Mouse (Mus musculus) limb, embryonic 15.5 days (tissue): Measurements from ENCODE around the gene Cux1. TPM values are rescaled to one million over a fixed set of nuclear protein-coding genes. Genes with fewer than 3 reads are reported as not detected.

ENCODE experiments used
- ATAC-seq: fragments of 200-750 bp; cut with Nextera tagmentation; 2 replicates; pipeline ENCODE4 v1.8.0; 2017; ENCODE audit warnings: low read depth, moderate TSS enrichment; ENCODE audit not compliant: insufficient number of reproducible peaks, low FRiP score, low TSS enrichment
- H3K27ac ChIP-seq: fragments of 300-500 bp; sonication (generic); 2 replicates; pipeline ENCODE4 v1.5.1; 2015; ENCODE audit warnings: moderate library complexity, mild to moderate bottlenecking, inconsistent platforms
- H3K27me3 ChIP-seq: fragments of 300-500 bp; sonication (generic); 2 replicates; pipeline ENCODE4 v1.6.1; 2015; ENCODE audit warnings: inconsistent platforms
- H3K36me3 ChIP-seq: fragments of 300-500 bp; sonication (generic); 2 replicates; pipeline ENCODE4 v1.6.1; 2015; ENCODE audit warnings: inconsistent platforms
- H3K4me1 ChIP-seq: fragments of 300-500 bp; sonication (generic); 2 replicates; pipeline ENCODE4 v1.6.1; 2015; ENCODE audit warnings: inconsistent platforms
- H3K4me2 ChIP-seq: fragments of 300-500 bp; sonication (generic); 2 replicates; pipeline ENCODE4 v1.6.1; 2015; ENCODE audit warnings: mild to moderate bottlenecking, inconsistent platforms
- H3K4me3 ChIP-seq: fragments of 300-500 bp; sonication (generic); 2 replicates; pipeline ENCODE4 v1.5.1; 2015; ENCODE audit warnings: mild to moderate bottlenecking, inconsistent platforms
- H3K9ac ChIP-seq: fragments of 300-500 bp; sonication (generic); 2 replicates; pipeline ENCODE4 v1.6.1; 2015; ENCODE audit warnings: inconsistent platforms
- H3K9me3 ChIP-seq: fragments of 300-500 bp; sonication (generic); 2 replicates; pipeline ENCODE4 v1.6.1; 2016; ENCODE audit warnings: inconsistent platforms
- WGBS: fragments of 180-500 bp; shearing (Covaris S2); methylation state at CpG from one replicate; pipeline ENCODE4 v1.1.7; 2015; 5-methylcytosine and 5-hydroxymethylcytosine counted together
- polyA plus RNA-seq: library from polyadenylated mRNA; unstranded; fragments of >200 nt; fragmentation: Nextera tagmentation; extraction: Ambion mirVana; gene quantifications from 2 replicates; pipeline ENCODE4 v1.2.1, GENCODE M21; 2015

Cux1 gene
- polyA plus RNA-seq, 1 experiment from 2014 or later, result 80.1 TPM

- no peak overlapping the region for H3K9ac ChIP-seq
- no peak overlapping the region for H3K4me3 ChIP-seq
- ATAC-seq, result no peak
- H3K27me3 ChIP-seq, result peaks cover 31% of the 10 kb centered on the region
- no peak overlapping the region for H3K4me2 ChIP-seq
- no peaks in the 10 kb centered on the region for H3K36me3 ChIP-seq
- H3K27ac ChIP-seq, result no peak overlapping the region
- H3K4me1 ChIP-seq, result peaks cover 17% of the 10 kb centered on the region
- H3K9me3 ChIP-seq, result no peaks in the 10 kb centered on the region
- 96% methylated on average over 3 of the region's 3 CpGs for WGBS
These were observed 71.7 kb downstream of the Cux1 start for GRCm38 (mm10) chr5:136495581-136495980.

- Histone ChIP-seq H3K9me3 (no peaks in the 10 kb centered on the region), H3K27ac (no peak overlapping the region), H3K4me1 (peaks cover 14% of the 10 kb centered on the region), H3K9ac (no peak overlapping the region), H3K36me3 (no peaks in the 10 kb centered on the region), H3K4me3 (no peak overlapping the region), H3K27me3 (peaks cover 24% of the 10 kb centered on the region; the same call in 1 of the 2 replicates), H3K4me2 (no peak overlapping the region)
- no peak for ATAC-seq
- WGBS, result 75% methylated on average over 7 of the region's 7 CpGs
These were observed 72.4 kb downstream of the Cux1 start for GRCm38 (mm10) chr5:136494927-136495326.

- no peak for ATAC-seq
- Histone ChIP-seq H3K36me3 (no peaks in the 10 kb centered on the region), H3K9me3 (no peaks in the 10 kb centered on the region), H3K4me1 (peaks cover 15% of the 10 kb centered on the region), H3K27ac (no peak overlapping the region), H3K9ac (no peak overlapping the region), H3K4me2 (no peak overlapping the region), H3K27me3 (peaks cover 18% of the 10 kb centered on the region; the same call in 1 of the 2 replicates), H3K4me3 (no peak overlapping the region)
- 89% methylated on average over 2 of the region's 2 CpGs for WGBS
These were observed 73.0 kb downstream of the Cux1 start for GRCm38 (mm10) chr5:136494288-136494687.

GRCm38 (mm10) chr5:136489450-136489849, 77.8 kb downstream of the Cux1 start:
- WGBS, result 36% methylated on average over 5 of the region's 5 CpGs
- ATAC-seq, result no peak

GRCm38 (mm10) chr5:136488721-136489120, 78.6 kb downstream of the Cux1 start:
- Histone ChIP-seq H3K27ac (no peak overlapping the region), H3K36me3 (peaks cover 5% of the 10 kb centered on the region; the same call in 1 of the 2 replicates), H3K27me3 (no peaks in the 10 kb centered on the region), H3K9me3 (no peaks in the 10 kb centered on the region), H3K4me1 (peaks cover 19% of the 10 kb centered on the region), H3K4me3 (no peak overlapping the region), H3K4me2 (no peak overlapping the region), H3K9ac (no peak overlapping the region)
- WGBS, result 69% methylated on average over 3 of the region's 3 CpGs
- ATAC-seq, result no peak

More at GRCm38 (mm10) chr5:136489450-136489849, 77.8 kb downstream of the Cux1 start:
- Histone ChIP-seq H3K27me3 (no peaks in the 10 kb centered on the region), H3K9me3 (no peaks in the 10 kb centered on the region), H3K4me3 (no peak overlapping the region), H3K9ac (no peak overlapping the region), H3K27ac (no peak overlapping the region), H3K4me1 (peaks cover 19% of the 10 kb centered on the region), H3K36me3 (peaks cover 1% of the 10 kb centered on the region; the same call in 1 of the 2 replicates), H3K4me2 (no peak overlapping the region)

- H3K9me3 ChIP-seq, result no peaks in the 10 kb centered on the region
- H3K36me3 ChIP-seq, result peaks cover 5% of the 10 kb centered on the region; the same call in 1 of the 2 replicates
- no peak overlapping the region for H3K4me3 ChIP-seq
- no peak for ATAC-seq
- no peak overlapping the region for H3K27ac ChIP-seq
- H3K27me3 ChIP-seq, result no peaks in the 10 kb centered on the region
- WGBS, result 74% methylated on average over 1 of the region's 1 CpGs
- H3K4me2 ChIP-seq, result no peak overlapping the region
- peaks cover 19% of the 10 kb centered on the region for H3K4me1 ChIP-seq
- H3K9ac ChIP-seq, result no peak overlapping the region
These were observed 79.1 kb downstream of the Cux1 start for GRCm38 (mm10) chr5:136488223-136488622.

- Histone ChIP-seq H3K4me1 (peaks cover 19% of the 10 kb centered on the region), H3K4me2 (no peak overlapping the region), H3K36me3 (peaks cover 5% of the 10 kb centered on the region; the same call in 1 of the 2 replicates), H3K4me3 (no peak overlapping the region), H3K9ac (no peak overlapping the region), H3K27ac (no peak overlapping the region), H3K27me3 (no peaks in the 10 kb centered on the region), H3K9me3 (no peaks in the 10 kb centered on the region)
- WGBS, result 68% methylated on average over 11 of the region's 11 CpGs
- no peak for ATAC-seq
These were observed 79.7 kb downstream of the Cux1 start for GRCm38 (mm10) chr5:136487397-136488093.

- H3K27ac ChIP-seq, result no peak overlapping the region
- H3K9ac ChIP-seq, result no peak overlapping the region
- H3K4me3 ChIP-seq, result no peak overlapping the region
- no peak overlapping the region for H3K4me2 ChIP-seq
- H3K27me3 ChIP-seq, result no peaks in the 10 kb centered on the region
- no peak for ATAC-seq
- no peaks in the 10 kb centered on the region for H3K9me3 ChIP-seq
- peaks cover 19% of the 10 kb centered on the region for H3K4me1 ChIP-seq
- peaks cover 5% of the 10 kb centered on the region; the same call in 1 of the 2 replicates for H3K36me3 ChIP-seq
- WGBS, result 91% methylated on average over 3 of the region's 3 CpGs
These were observed 80.9 kb downstream of the Cux1 start for GRCm38 (mm10) chr5:136486401-136486800.

- H3K4me1 ChIP-seq, result peaks cover 17% of the 10 kb centered on the region
- H3K27ac ChIP-seq, result no peak overlapping the region
- H3K9me3 ChIP-seq, result no peaks in the 10 kb centered on the region
- no peak for ATAC-seq
- H3K36me3 ChIP-seq, result peaks cover 5% of the 10 kb centered on the region; the same call in 1 of the 2 replicates
- no peak overlapping the region for H3K9ac ChIP-seq
- H3K27me3 ChIP-seq, result no peaks in the 10 kb centered on the region
- no peak overlapping the region for H3K4me2 ChIP-seq
- 94% methylated on average over 6 of the region's 6 CpGs for WGBS
- H3K4me3 ChIP-seq, result no peak overlapping the region
These were observed 81.9 kb downstream of the Cux1 start for GRCm38 (mm10) chr5:136485397-136485796.

GRCm38 (mm10) chr5:136482434-136482833, 84.9 kb downstream of the Cux1 start:
- Histone ChIP-seq H3K9me3 (no peaks in the 10 kb centered on the region), H3K9ac (no peak overlapping the region), H3K27me3 (peaks cover 4% of the 10 kb centered on the region; the same call in 1 of the 2 replicates), H3K4me2 (no peak overlapping the region), H3K36me3 (peaks cover 5% of the 10 kb centered on the region), H3K4me3 (no peak overlapping the region), H3K27ac (no peak overlapping the region), H3K4me1 (no peaks in the 10 kb centered on the region)
- WGBS, result 86% methylated on average over 1 of the region's 1 CpGs
- no peak for ATAC-seq

GRCm38 (mm10) chr5:136480541-136480940, 86.7 kb downstream of the Cux1 start:
- H3K27ac ChIP-seq, result no peak overlapping the region
- 80% methylated on average over 7 of the region's 7 CpGs for WGBS
- H3K4me1 ChIP-seq, result 0 out of 2 replicates have a peak, but pooled peaks cover 7% of the 10 kb centered on the region
- no peak overlapping the region for H3K9ac ChIP-seq
- ATAC-seq, result no peak
- peaks cover 8% of the 10 kb centered on the region; the same call in 1 of the 2 replicates for H3K27me3 ChIP-seq
- H3K4me3 ChIP-seq, result no peak overlapping the region
- H3K36me3 ChIP-seq, result peaks cover 5% of the 10 kb centered on the region
- no peaks in the 10 kb centered on the region for H3K9me3 ChIP-seq
- no peak overlapping the region for H3K4me2 ChIP-seq

GRCm38 (mm10) chr5:136479801-136480200, 87.5 kb downstream of the Cux1 start:
- H3K4me2 ChIP-seq, result no peak overlapping the region
- H3K36me3 ChIP-seq, result peaks cover 5% of the 10 kb centered on the region
- H3K9me3 ChIP-seq, result no peaks in the 10 kb centered on the region
- peaks cover 11% of the 10 kb centered on the region for H3K27me3 ChIP-seq
- no peak overlapping the region for H3K27ac ChIP-seq
- no peak overlapping the region for H3K4me3 ChIP-seq
- ATAC-seq, result no peak
- peaks cover 12% of the 10 kb centered on the region; the same call in 1 of the 2 replicates for H3K4me1 ChIP-seq
- 75% methylated on average over 4 of the region's 4 CpGs for WGBS
- no peak overlapping the region for H3K9ac ChIP-seq
